8 mouse cellular contexts compared by ENCODE assay signal in genomic region chr7:16476600-16476989, GRCm38 (mm10). TPM values are rescaled to one million over a fixed set of nuclear protein-coding genes. Genes with fewer than 3 reads are reported as not detected.
A peak's percentile ranks its signal among the peaks of the same experiment; 100 is the strongest.
DNase-seq lines count a peak whose midpoint lies in the region; ATAC-seq lines count a peak whose summit lies in the region.

No protein-coding gene starts in this region.

- no peaks in the 10 kb centered on the region for H3K9me3 ChIP-seq in heart, embryonic 10.5 days
- no peaks in the 10 kb centered on the region for H3K9me3 ChIP-seq in hindbrain, embryonic 10.5 days
- H3K9me3 ChIP-seq in liver, embryonic 16.5 days (replicated peaks; ENCODE audit: control insufficient read depth, low read length), result no peaks in the 10 kb centered on the region

- peak overlapping the region; percentile 58 for H3K4me3 ChIP-seq in heart, embryonic 10.5 days
- peak overlapping the region; percentile 46 for H3K4me3 ChIP-seq in hindbrain, embryonic 10.5 days
- H3K4me3 ChIP-seq in liver, embryonic 16.5 days (ENCODE audit: low read depth, low read length), result peak overlapping the region; percentile 32

- H3K9ac ChIP-seq in liver, embryonic 16.5 days (ENCODE audit: low read depth, low read length), result no peak overlapping the region

- under 1% methylated on average over 34 of the region's 34 CpGs for WGBS in heart, embryonic 10.5 days
- 2% methylated on average over 34 of the region's 34 CpGs for WGBS in hindbrain, embryonic 10.5 days
- 3% methylated on average over 34 of the region's 34 CpGs for WGBS in liver, embryonic 16.5 days (ENCODE audit: insufficient replicate concordance)

- H3K4me2 ChIP-seq in liver, embryonic 16.5 days (ENCODE audit: low read depth, low read length), result peak overlapping the region; percentile 45

- intact Hi-C loops in heart, postnatal 25 days (cut with DNase I), result no loop called here

- H3K36me3 ChIP-seq in heart, embryonic 10.5 days, result no peaks in the 10 kb centered on the region
- no peaks in the 10 kb centered on the region for H3K36me3 ChIP-seq in hindbrain, embryonic 10.5 days
- no peaks in the 10 kb centered on the region for H3K36me3 ChIP-seq in liver, embryonic 16.5 days (ENCODE audit: control insufficient read depth, insufficient read depth)

- peaks cover 72% of the 10 kb centered on the region for H3K27me3 ChIP-seq in heart, embryonic 10.5 days (ENCODE audit: insufficient read depth, poor library complexity, severe bottlenecking)
- peaks cover 62% of the 10 kb centered on the region for H3K27me3 ChIP-seq in hindbrain, embryonic 10.5 days (ENCODE audit: insufficient read depth, poor library complexity, severe bottlenecking)
- peaks cover 58% of the 10 kb centered on the region for H3K27me3 ChIP-seq in liver, embryonic 16.5 days (ENCODE audit: control insufficient read depth, insufficient read depth, low read depth, low read length)

- no peak overlapping the region for H3K27ac ChIP-seq in heart, embryonic 10.5 days
- H3K27ac ChIP-seq in hindbrain, embryonic 10.5 days, result no peak overlapping the region
- no peak overlapping the region for H3K27ac ChIP-seq in liver, embryonic 16.5 days (ENCODE audit: low read length)

- no peak for ATAC-seq in liver, embryonic 16.5 days (ENCODE audit: low read depth)

- peaks cover 18% of the 10 kb centered on the region for H3K4me1 ChIP-seq in heart, embryonic 10.5 days
- peaks cover 27% of the 10 kb centered on the region for H3K4me1 ChIP-seq in hindbrain, embryonic 10.5 days (replicated peaks)
- peaks cover 5% of the 10 kb centered on the region for H3K4me1 ChIP-seq in liver, embryonic 16.5 days (ENCODE audit: control insufficient read depth, low read depth, low read length)

- no peak for DNase-seq in heart, embryonic 10.5 days (ENCODE audit: low spot score)
- DNase-seq in heart, postnatal 25 days (ENCODE audit: low spot score), result no peak
- peak; percentile 43 for DNase-seq in Muller cell, postnatal 12 days (ENCODE audit: inconsistent ontology term)
- DNase-seq in hindbrain, embryonic 10.5 days (ENCODE audit: low spot score), result peak; percentile 28
- no peak for DNase-seq in right cerebral cortex, postnatal 25 days
- no peak for DNase-seq in gastrocnemius, adult 8-10 months (ENCODE audit: low spot score in 2 of 2)
- no peak for DNase-seq in c-Kit-positive CD71-positive TER-119-positive erythroid progenitor cells, embryonic 14.5 days (ENCODE audit: low spot score)

RNA-seq across cellular contexts. Expression of gene Npas1, which starts 0.9 kb away (rescaled TPM):
- 0.34 and 0.45 TPM in 2 replicates for polyA plus RNA-seq in heart, embryonic 10.5 days (2016; fragmentation: Nextera tagmentation; extraction: Ambion mirVana)
- total RNA-seq in heart, postnatal 25 days (2021), result not detected
- 0.63 and 0.91 TPM in 2 replicates for polyA plus RNA-seq in hindbrain, embryonic 10.5 days (2016; fragmentation: Nextera tagmentation; extraction: Ambion mirVana)
- 0.12 TPM in 2 replicates for polyA plus RNA-seq in liver, embryonic 16.5 days (2015; fragmentation: Nextera tagmentation; extraction: Ambion mirVana)
- not detected for total RNA-seq in gastrocnemius, adult 8-10 months (2022)

RNA-seq across cellular contexts. Expression of gene Tmem160, which starts 24.0 kb away (rescaled TPM):
- polyA plus RNA-seq in heart, embryonic 10.5 days (2016; fragmentation: Nextera tagmentation; extraction: Ambion mirVana), result 90.2 and 91.9 TPM in 2 replicates
- 10 to 100 TPM; 82.2 to 88.1 TPM for total RNA-seq in heart, postnatal 25 days (2021)
- 67.4 and 70.9 TPM in 2 replicates for polyA plus RNA-seq in hindbrain, embryonic 10.5 days (2016; fragmentation: Nextera tagmentation; extraction: Ambion mirVana)
- 23.4 and 23.6 TPM in 2 replicates for polyA plus RNA-seq in liver, embryonic 16.5 days (2015; fragmentation: Nextera tagmentation; extraction: Ambion mirVana)
- total RNA-seq in gastrocnemius, adult 8-10 months (2022), result 10 to 100 TPM; 54.7 to 73.2 (median 60.1) TPM

Comparison
In these comparisons a context has a peak if more than half of its experiments do, and no peak if none do; other contexts are left out.
1. DNase-seq: peak in Muller cell, postnatal 12 days (single experiment) and hindbrain, embryonic 10.5 days (single experiment); none in heart, embryonic 10.5 days (single experiment), heart, postnatal 25 days (single experiment), right cerebral cortex, postnatal 25 days (single experiment), gastrocnemius, adult 8-10 months (0 of 2) and c-Kit-positive CD71-positive TER-119-positive erythroid progenitor cells, embryonic 14.5 days (single experiment).
2. Peak in every context shown above with its lines, with median percentiles within 50 percentile points of each other: H3K4me3 ChIP-seq.